Mouse (Mus musculus) C2C12 (cell line): ENCODE results near the gene Fosb. TPM values are rescaled to one million over a fixed set of nuclear protein-coding genes. Genes with fewer than 3 reads are reported as not detected.
A peak's percentile ranks its signal among the peaks of the same experiment; 100 is the strongest.

Experiments used
- H3K27me3 ChIP-seq: one replicate; pipeline ENCODE4 v1.6.1; 2011; ENCODE audit not compliant: control insufficient read depth, insufficient read depth, insufficient read length
- H3K36me3 ChIP-seq: one replicate; pipeline ENCODE4 v1.6.1; 2011; ENCODE audit not compliant: control insufficient read depth, insufficient read depth
- H3K4me3 ChIP-seq: one replicate; pipeline ENCODE4 v1.5.1; 2011; ENCODE audit warnings: mild to moderate bottlenecking, control low read depth; ENCODE audit not compliant: poor library complexity, insufficient read depth, severe bottlenecking
- H3K79me2 ChIP-seq: one replicate; pipeline ENCODE4 v1.6.1; 2011; ENCODE audit not compliant: control insufficient read depth, insufficient read depth
- H3K79me3 ChIP-seq: one replicate; pipeline ENCODE4 v1.6.1; 2011; ENCODE audit warnings: low read depth, control low read depth
- H3ac ChIP-seq: one replicate; pipeline ENCODE3; 2011; ENCODE audit warnings: low read depth; ENCODE audit not compliant: control insufficient read depth, insufficient read length
- CEBPB ChIP-seq: IDR thresholded peaks from one replicate; pipeline ENCODE4 v1.6.1; 2011; ENCODE audit warnings: low read depth, mild to moderate bottlenecking, control low read depth, moderate library complexity
- CTCF ChIP-seq: IDR thresholded peaks from one replicate; pipeline ENCODE4 v1.5.1; 2011; ENCODE audit not compliant: control insufficient read depth, insufficient read depth, insufficient read length
- FOSL1 ChIP-seq: IDR thresholded peaks from one replicate; pipeline ENCODE4 v1.8.0; 2011; ENCODE audit warnings: mild to moderate bottlenecking, low read length; ENCODE audit not compliant: poor library complexity, insufficient read depth, severe bottlenecking
- MAX ChIP-seq: IDR thresholded peaks from one replicate; pipeline ENCODE4 v1.6.1; 2011; ENCODE audit warnings: mild to moderate bottlenecking, control low read depth
- MYOD1 ChIP-seq: IDR thresholded peaks from one replicate; pipeline ENCODE4 v1.6.1; 2011; ENCODE audit warnings: low read depth; ENCODE audit not compliant: control insufficient read depth, insufficient read length
- MYOG ChIP-seq: IDR thresholded peaks from one replicate; pipeline ENCODE4 v1.6.1; 2011; ENCODE audit not compliant: control insufficient read depth, insufficient read length; ENCODE audit errors: extremely low read depth
- USF1 ChIP-seq: IDR thresholded peaks from one replicate; pipeline ENCODE4 v1.6.1; 2011; ENCODE audit warnings: low read depth, mild to moderate bottlenecking, control low read depth, moderate library complexity
- polyA plus RNA-seq: library from polyadenylated mRNA; unstranded; fragments of >200 nt; fragmentation: generic; extraction: Trizol; gene quantifications from one replicate; pipeline ENCODE4 v1.2.1, GENCODE M21; 2012; ENCODE audit warnings: missing spikeins

The Fosb gene
- polyA plus RNA-seq, 1 experiment = 1.4 TPM

DNA sequence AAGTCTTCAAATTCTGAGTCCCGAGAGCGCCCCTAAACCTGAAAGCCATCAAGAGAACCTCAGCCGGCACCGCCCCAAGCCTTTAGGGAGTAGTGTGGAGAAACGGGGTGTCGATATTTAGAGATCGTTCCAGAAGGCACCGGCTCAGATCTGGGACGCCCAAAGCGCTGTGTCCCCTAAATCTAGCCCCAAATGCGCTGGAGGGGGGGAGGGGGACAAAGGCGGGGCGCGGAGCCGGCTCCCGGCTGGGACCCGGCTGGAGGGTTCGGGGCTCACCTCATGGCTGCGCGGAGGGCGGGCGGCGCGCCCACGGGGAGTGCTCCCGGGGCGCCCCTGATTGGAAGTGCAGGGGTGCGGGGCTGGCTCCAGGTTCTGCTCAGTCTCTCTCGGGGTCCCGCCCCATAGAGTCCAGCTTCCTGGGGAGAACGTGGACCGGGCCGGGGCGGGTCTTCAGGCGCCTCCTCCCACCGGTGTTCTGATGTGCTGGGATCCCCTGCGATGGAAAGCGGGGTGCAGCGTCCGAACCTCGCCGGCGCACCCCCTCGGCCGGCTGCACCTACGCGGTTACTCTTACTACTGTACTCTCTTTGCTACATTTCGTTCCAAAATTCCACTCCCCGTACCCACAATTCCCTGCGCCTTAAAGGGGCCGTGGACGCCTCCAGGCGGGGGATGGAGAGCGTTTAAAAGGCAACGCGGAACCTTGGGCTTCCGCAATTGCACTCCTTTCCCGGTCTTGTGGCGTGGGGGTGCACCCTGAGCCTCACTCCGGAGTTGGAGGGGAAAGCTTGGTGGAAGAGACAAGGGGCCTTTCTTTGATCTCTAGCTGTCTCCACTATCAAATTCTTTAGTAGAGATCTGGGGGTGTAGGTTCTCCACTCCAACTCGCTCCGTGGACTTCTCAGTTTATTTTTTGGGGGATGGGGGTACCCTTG lies 38.3 kb downstream of the Fosb start, which contains the start of gene Vasp:
Gene Vasp, minus strand, starts transcription at position 580 of the 935 bp plus-strand sequence.
- Histone ChIP-seq H3K36me3 (peaks cover 10% of the 10 kb centered on the region), H3K79me3 (peaks cover 36% of the 10 kb centered on the region), H3ac (peak within 1 kb of the TSS; percentile 89), H3K27me3 (no peaks in the 10 kb centered on the region), H3K79me2 (peaks cover 51% of the 10 kb centered on the region), H3K4me3 (peak within 1 kb of the TSS; percentile 74)
- TF ChIP-seq CEBPB = no peak
- TF ChIP-seq CTCF = no peak

DNA sequence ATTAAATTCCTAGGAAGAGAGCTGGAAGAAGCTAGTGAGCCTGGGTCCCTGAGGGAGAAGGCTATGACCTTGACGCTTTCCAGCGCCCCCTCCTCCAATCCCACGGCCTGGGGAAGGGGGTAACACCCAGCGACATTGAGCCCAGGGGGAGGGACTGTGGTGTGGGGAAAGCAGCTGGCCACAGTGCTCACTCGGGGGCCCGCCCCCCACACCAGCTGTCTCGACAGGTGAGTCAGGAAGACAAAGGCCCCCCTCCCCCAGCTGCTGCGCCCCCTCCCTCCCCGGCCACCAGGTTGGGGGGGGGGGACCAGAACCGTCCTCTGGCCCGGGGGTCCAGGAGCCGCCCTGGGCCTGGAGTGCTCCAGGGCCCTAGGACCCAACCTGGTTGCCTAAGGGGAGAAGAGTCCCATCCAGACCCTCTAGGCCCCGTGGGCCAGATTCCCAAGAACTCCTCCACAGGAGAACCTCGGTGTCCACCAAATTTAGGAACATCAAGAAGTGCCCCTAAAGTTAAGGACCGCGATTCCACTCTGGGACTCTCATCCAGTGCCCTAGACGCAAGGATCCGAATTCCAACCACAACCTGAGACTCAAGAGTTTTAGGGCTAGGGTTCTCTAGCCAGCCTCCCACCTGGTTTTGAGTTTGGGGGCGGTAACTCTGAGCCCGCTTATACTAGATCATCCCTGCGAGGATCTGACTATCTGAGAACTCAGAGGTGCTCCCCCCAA lies 39.2 kb downstream of the Fosb start:
- Histone ChIP-seq H3K27me3 (no peaks in the 10 kb centered on the region), H3K4me3 (peak overlapping the region; percentile 74), H3ac (peak overlapping the region; percentile 89), H3K36me3 (peaks cover 10% of the 10 kb centered on the region), H3K79me2 (peaks cover 60% of the 10 kb centered on the region), H3K79me3 (peaks cover 40% of the 10 kb centered on the region)
- TF ChIP-seq MYOD1 (peak; percentile 61), USF1 (no peak)

DNA sequence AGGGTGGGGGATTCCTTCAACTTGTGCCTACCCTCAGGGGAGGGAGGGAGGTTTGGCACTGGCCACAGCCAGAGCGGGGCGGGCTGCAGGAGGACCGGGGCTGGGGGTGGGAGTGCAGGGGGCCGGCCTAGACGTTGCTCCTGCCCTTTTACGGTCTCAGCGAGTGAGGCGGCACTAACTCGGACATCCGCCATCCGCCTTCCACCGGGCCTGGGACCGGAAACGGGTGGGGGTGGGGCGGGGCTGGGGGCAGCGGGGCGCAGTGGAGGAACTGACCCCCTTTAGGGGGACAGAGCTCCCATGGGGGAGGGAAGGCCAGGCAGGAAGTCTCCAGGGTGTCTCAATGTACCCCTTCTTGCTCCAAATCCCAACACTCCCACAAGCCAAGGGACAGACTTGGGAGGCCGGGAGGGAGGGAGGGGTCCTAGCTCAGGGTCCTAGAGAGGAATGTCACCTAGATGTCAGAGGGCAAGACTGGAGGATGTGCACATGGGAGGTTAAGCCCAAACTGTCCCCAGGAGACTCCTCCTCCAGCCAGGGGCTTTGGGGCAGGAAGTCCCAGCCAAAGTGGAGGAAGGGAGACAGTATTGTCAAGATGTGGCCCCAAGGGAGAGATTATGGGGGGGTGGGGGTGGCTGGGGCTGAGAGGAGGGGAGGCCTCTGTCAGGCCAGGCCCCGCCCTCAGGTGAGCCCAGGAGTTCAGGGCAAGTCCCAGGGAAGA lies 40.0 kb downstream of the Fosb start:
- peaks cover 66% of the 10 kb centered on the region for H3K79me2 ChIP-seq
- H3K79me3 ChIP-seq = peaks cover 42% of the 10 kb centered on the region
- peak overlapping the region; percentile 78 for H3ac ChIP-seq
- TF ChIP-seq CTCF (no peak), MYOG (no peak), CEBPB (no peak), MYOD1 (no peak), USF1 (no peak), FOSL1 (no peak), MAX (no peak)
- no peaks in the 10 kb centered on the region for H3K27me3 ChIP-seq
- peaks cover 13% of the 10 kb centered on the region for H3K36me3 ChIP-seq
- H3K4me3 ChIP-seq = peak overlapping the region; percentile 74

DNA sequence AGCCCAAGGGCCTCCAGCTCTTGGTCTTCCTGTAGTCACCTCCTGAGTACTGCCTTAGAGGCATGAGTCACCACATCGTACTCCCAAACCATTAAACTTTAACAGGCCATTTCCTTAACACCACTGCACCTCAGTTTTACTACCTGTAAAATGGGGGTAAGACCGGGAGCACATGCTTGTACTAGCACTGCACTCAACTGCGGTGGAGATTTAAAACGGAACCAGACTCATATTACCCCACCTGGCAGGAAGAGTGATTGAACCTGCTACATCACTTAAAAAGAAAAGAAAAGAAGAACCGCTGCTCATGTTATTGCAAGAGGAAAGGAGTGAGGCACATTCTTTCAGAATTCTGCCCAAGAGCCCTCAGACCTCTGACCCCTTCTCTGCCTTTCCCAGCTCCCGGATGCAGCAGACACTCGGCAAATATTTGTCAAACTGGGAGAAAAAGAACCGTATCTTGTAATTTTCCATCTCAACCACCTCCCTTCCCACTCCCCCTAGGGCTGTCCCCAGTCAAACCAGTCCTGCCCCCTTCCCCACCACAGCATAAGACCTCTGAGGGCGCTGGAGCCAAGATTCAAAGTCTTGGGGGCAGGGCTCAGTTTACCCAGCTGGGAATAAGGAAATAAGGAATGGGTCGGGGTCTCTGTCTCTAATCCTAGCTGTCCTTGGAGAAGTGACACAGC lies 40.7 kb downstream of the Fosb start:
- peaks cover 42% of the 10 kb centered on the region for H3K79me3 ChIP-seq
- no peak for TF ChIP-seq USF1
- no peak for TF ChIP-seq CEBPB
- TF ChIP-seq MYOD1 = no peak
- no peak for TF ChIP-seq CTCF
- no peak for TF ChIP-seq FOSL1
- no peak for TF ChIP-seq MAX
- no peak for TF ChIP-seq MYOG
- peak overlapping the region; percentile 74 for H3K4me3 ChIP-seq
- H3K27me3 ChIP-seq = no peaks in the 10 kb centered on the region
- peaks cover 74% of the 10 kb centered on the region for H3K79me2 ChIP-seq
- peaks cover 20% of the 10 kb centered on the region for H3K36me3 ChIP-seq
- H3ac ChIP-seq = peak overlapping the region; percentile 70

DNA sequence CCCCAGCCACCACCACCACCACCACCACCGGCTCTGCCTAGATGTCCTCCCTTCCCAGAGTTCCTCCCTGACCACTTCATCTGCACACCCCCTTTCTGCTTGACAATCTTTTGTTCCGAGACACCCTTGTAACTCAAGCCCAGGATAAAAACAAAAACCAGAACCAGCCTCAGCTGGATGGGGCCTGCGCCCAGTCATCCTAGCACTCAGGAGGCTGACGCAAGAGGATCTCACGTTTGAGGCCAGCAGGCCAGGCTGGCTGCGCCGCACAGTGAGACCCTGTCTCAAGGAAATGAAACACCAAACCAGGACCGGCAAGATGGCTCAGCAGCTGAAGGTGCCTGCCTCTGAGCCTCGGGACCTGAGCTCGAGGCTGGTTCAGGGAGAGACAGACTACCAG lies 42.8 kb downstream of the Fosb start:
- Histone ChIP-seq H3K36me3 (peaks cover 27% of the 10 kb centered on the region), H3K79me3 (peaks cover 42% of the 10 kb centered on the region), H3K4me3 (no peak overlapping the region), H3K27me3 (no peaks in the 10 kb centered on the region), H3K79me2 (peaks cover 74% of the 10 kb centered on the region), H3ac (no peak overlapping the region)
- TF ChIP-seq MYOD1 = no peak
- no peak for TF ChIP-seq CTCF
- TF ChIP-seq CEBPB = no peak
- no peak for TF ChIP-seq MAX
- no peak for TF ChIP-seq USF1
- no peak for TF ChIP-seq FOSL1
- no peak for TF ChIP-seq MYOG
